Mouse (Mus musculus) heart, postnatal 10 days (tissue): ENCODE results near the gene Tmem273. TPM values are rescaled to one million over a fixed set of nuclear protein-coding genes. Genes with fewer than 3 reads are reported as not detected.

ENCODE experiments used
- DNase-seq, 2 experiments: peaks; one replicate each; pipeline ENCODE4 v3.0.0; 2021
- intact Hi-C: fragments of 180-260 bp; cut with DNase I; formaldehyde crosslinking; loops from one replicate; pipeline ENCODE4 v1.15.1; 2025
- total RNA-seq, 2 experiments: library from RNA; stranded (reverse); gene quantifications; 2 replicates each; pipeline ENCODE4 v1.2.3; 2021

The Tmem273 gene
- total RNA-seq, 2 experiments from 2014 or later: 0.50 to 0.99 TPM

DNA sequence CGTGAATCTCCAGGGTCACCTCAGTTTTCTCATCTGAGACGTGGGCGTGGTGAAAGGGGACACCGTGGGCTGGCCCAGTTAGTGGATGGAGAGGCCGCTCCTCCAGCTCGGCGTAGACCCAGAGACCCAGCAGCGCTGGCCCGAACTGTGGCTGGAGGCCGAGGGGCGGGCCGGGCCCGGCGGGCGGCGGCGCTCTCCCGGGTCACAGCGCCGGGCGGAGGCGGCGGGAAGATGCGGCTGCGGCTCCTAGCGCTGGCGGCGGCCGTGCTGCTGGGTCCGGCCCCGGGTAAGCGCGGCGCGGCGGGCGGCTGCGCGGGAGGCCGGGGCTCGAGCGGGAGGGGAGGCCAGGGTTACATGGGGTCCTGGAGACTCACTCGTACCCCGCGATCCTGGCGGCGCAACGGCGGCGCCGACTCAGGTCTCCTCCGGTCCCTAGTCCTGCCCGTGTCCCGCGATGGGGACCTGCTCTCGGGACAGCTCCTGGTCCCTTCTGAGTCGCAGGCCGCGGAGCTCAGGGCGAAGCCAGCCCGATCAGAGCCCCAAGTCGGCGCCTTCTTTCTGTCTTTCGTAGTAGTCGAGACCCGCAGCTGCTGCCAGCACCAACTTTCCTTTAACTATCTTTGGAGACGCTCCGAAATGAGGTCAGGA, 71.0 kb downstream of the Tmem273 start, which contains the start of gene Vstm4:
Vstm4 (plus strand) TSS at position 76 of the 648 bp plus-strand sequence.
- peak; percentile 87 to 88 for DNase-seq
- intact Hi-C loops: loop anchor here (2.0 kb wide), 1 partner anchor 104 kb away; no protein-coding TSS in a partner anchor

DNA sequence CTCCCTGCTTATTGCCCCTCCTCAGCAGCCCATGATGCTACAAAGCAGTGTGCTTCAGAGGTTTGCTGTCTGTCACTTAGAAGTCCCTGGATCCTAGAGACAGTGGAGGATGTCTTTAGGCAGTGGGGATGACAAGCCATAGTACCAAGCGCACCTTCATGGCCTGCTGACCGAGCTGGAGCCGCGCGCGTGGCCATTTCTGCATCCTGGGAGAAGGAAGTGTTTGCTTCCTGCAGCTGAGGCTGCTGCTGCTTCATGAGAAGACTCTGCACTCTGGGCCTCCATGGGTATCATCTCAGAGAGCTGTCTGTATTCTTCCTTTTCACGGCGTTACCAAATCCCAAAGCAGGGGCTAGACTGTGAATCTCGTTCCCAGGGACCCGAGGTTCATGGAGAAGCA, 72.6 kb downstream of the Tmem273 start:
- intact Hi-C loops: loop anchor here (2.0 kb wide), 2 partner anchors 24 to 92 kb away; no protein-coding TSS in a partner anchor
- no peak for DNase-seq

GRCm38 (mm10) chr14:32858941-32859510, 73.3 kb downstream of the Tmem273 start:
- intact Hi-C loops: loop anchor here (2.0 kb wide), 2 partner anchors 24 to 92 kb away; no protein-coding TSS in a partner anchor
- DNase-seq: no peak

DNA sequence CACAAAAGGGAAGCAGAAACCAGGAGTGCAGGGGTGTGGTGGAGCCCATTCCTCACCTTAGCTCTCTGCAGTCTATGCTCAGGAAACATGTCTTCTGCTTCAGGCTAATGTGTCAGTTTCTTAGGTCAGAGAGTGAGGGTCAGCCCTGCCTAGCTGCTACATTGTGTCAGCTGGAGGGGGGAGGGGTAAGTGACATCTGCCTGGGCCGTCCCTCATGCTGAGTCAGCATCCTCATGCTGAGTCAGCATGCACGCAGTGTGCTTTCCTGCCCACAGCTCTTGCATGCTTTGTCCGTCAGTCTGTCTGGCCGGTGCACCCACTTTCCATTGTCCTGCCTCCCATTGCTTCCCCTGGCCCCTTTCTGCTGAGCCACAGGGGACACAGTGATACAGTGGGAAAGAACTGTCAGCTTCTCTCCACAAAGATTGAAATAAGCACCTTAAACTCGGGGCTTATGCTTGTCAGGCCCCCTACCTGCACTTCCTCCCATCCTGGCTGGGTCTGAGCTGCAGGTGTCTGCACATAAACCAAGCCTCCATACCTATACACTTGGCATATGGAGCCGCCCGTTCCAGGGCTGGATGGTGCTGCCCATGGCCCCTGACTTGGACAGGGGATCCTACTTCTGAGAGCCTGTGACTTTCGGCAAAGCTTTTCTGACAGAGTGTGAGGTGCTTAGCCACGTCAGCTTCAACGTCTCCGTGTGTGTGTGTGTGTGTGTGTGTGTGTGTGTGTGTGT, 74.2 kb downstream of the Tmem273 start:
- peak in 1 of 2 experiments; percentile 53 for DNase-seq
- intact Hi-C loops: loop anchor here (2.0 kb wide), 2 partner anchors 23 to 91 kb away; no protein-coding TSS in a partner anchor

DNA sequence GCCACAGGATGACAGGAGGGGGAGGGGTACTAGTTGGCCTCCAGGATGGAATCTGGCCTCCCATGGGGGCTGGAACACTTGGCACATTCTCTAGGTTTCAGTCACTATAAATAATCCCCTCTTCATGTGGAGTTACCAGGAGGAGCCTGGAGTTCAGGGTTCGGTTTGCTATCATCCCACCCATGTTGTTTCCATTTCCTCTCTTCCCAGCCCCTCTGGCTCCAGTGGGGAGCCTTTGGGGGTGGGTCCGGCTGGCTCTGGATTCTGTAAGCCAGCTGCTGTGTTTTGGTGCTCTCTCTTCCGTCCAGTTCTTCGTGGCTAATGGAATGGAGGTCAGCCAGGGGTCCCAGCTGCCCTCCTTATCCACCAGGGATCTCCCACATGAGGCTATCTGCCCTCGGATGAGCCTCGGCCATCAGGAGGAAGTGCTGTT, 75.4 kb downstream of the Tmem273 start:
- intact Hi-C loops: no loop called here
- DNase-seq: peak; percentile 87 to 88

- intact Hi-C loops: no loop called here
- no peak for DNase-seq
These were observed 75.9 kb downstream of the Tmem273 start for GRCm38 (mm10) chr14:32861656-32862055.

DNA sequence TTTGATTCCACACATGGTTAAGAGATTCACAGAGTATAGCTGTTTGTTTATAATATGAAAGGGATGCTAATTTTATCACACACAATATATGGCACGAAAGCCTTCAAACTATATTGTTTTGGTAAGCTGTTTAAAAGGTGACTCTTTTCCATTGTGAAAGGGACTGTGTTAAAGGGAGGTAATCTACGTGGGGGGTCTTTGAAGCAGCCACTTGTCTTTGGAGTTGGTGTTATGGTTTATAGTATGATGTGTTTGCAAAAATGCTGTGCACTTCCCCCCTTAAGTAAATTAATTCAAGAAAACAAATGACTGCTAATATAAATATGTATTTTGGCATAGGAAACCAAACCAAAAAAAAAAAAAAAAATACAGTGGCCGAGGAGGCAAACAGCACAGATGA, 79.6 kb downstream of the Tmem273 start:
- DNase-seq: no peak
- intact Hi-C loops: no loop called here

Other genes with a start within 250 kb of the Tmem273 start
- not detected for gene Prrxl1, start 186.6 kb upstream of the Tmem273 start, total RNA-seq
- gene 3425401B19Rik, start 100.7 kb upstream of the Tmem273 start, total RNA-seq: 10 to 100 TPM; 59.4 to 74.8 TPM
- gene Fam170b, start 48.0 kb downstream of the Tmem273 start, total RNA-seq: not detected
- 10 to 100 TPM; 19.5 to 24.2 TPM for gene Vstm4, start 70.8 kb downstream of the Tmem273 start, total RNA-seq
- gene Lrrc18, start 205.4 kb downstream of the Tmem273 start, total RNA-seq: under 1 TPM; 0.35 to 0.45 TPM